Mouse (Mus musculus): ENCODE results near the gene Apbb2.

- TF ChIP-seq CTCF (IDR thresholded peaks at IDR 0.05; ENCODE audit: borderline replicate concordance, insufficient read depth, low read depth, low read length), result no peak
- no peak for TF ChIP-seq POLR2A (IDR thresholded peaks at IDR 0.05; ENCODE audit: borderline replicate concordance, insufficient read depth, low read length)
These were observed 295.0 kb downstream of the Apbb2 start for GRCm38 (mm10) chr5:66323603-66324002.
